Mouse (Mus musculus) heart, embryonic 12.5 days (tissue): ENCODE measurements around the gene Ank2. TPM values are rescaled to one million over a fixed set of nuclear protein-coding genes. Genes with fewer than 3 reads are reported as not detected.
"Not testable (repeated sequence)": the region's sequence is repeated elsewhere in the genome, so short reads cannot be mapped to it uniquely, and the experiment has no call there.

Experiments used
- ATAC-seq: fragments of 200-750 bp; cut with Nextera tagmentation; 2 replicates; pipeline ENCODE4 v1.8.0; 2017; ENCODE audit warnings: moderate TSS enrichment, moderate library complexity; ENCODE audit not compliant: insufficient number of reproducible peaks, low FRiP score
- H3K27ac ChIP-seq: fragments of 300-500 bp; sonication (generic); 2 replicates; pipeline ENCODE4 v1.5.1; 2016; ENCODE audit warnings: mild to moderate bottlenecking, moderate library complexity; ENCODE audit not compliant: poor library complexity, severe bottlenecking
- H3K27me3 ChIP-seq: fragments of 300-500 bp; sonication (generic); replicated peaks from 2 replicates; pipeline ENCODE4 v1.6.1; 2016; ENCODE audit warnings: mild to moderate bottlenecking, moderate library complexity
- H3K36me3 ChIP-seq: fragments of 300-500 bp; sonication (generic); 2 replicates; pipeline ENCODE4 v1.6.1; 2016; ENCODE audit warnings: mild to moderate bottlenecking, moderate library complexity
- H3K4me1 ChIP-seq: fragments of 300-500 bp; sonication (generic); replicated peaks from 2 replicates; pipeline ENCODE4 v1.6.1; 2016; ENCODE audit warnings: mild to moderate bottlenecking
- H3K4me2 ChIP-seq: fragments of 300-500 bp; sonication (generic); 2 replicates; pipeline ENCODE4 v1.6.1; 2016; ENCODE audit warnings: mild to moderate bottlenecking, moderate library complexity
- H3K4me3 ChIP-seq: fragments of 300-500 bp; sonication (generic); 2 replicates; pipeline ENCODE4 v1.5.1; 2016; ENCODE audit warnings: mild to moderate bottlenecking
- H3K9ac ChIP-seq: fragments of 300-500 bp; sonication (generic); 2 replicates; pipeline ENCODE4 v1.6.1; 2016; ENCODE audit warnings: mild to moderate bottlenecking, moderate library complexity
- H3K9me3 ChIP-seq: fragments of 300-500 bp; sonication (generic); replicated peaks from 2 replicates; pipeline ENCODE4 v1.6.1; 2016; ENCODE audit warnings: mild to moderate bottlenecking, moderate library complexity
- WGBS: fragments of 180-500 bp; shearing (Covaris S2); methylation state at CpG from one replicate; pipeline ENCODE4 v1.1.7; 2016; 5-methylcytosine and 5-hydroxymethylcytosine counted together
- polyA plus RNA-seq: library from polyadenylated mRNA; unstranded; fragments of >200 nt; fragmentation: Nextera tagmentation; extraction: Ambion mirVana; gene quantifications from 2 replicates; pipeline ENCODE4 v1.2.1, GENCODE M21; 2016

Ank2 gene
- polyA plus RNA-seq, 1 experiment from 2014 or later = 42.5 TPM

- not testable (repeated sequence) for H3K4me2 ChIP-seq, H3K9ac ChIP-seq, H3K27me3 ChIP-seq, H3K4me3 ChIP-seq, H3K36me3 ChIP-seq, H3K27ac ChIP-seq, H3K9me3 ChIP-seq, ATAC-seq
- H3K4me1 ChIP-seq = peaks cover 11% of the 10 kb centered on the region
- 52% methylated on average over 5 of the region's 5 CpGs for WGBS
Observed at GRCm38 (mm10) chr3:127480369-127480768, 18.8 kb downstream of the Ank2 start.

- Histone ChIP-seq H3K4me2 (no peak overlapping the region), H3K9ac (no peak overlapping the region), H3K27me3 (no peaks in the 10 kb centered on the region), H3K27ac (no peak overlapping the region), H3K4me1 (no peaks in the 10 kb centered on the region; the same call in 1 of the 2 replicates), H3K36me3 (no peaks in the 10 kb centered on the region), H3K9me3 (no peaks in the 10 kb centered on the region), H3K4me3 (no peak overlapping the region)
- WGBS = 55% methylated on average over 6 of the region's 6 CpGs
- ATAC-seq = no peak
Observed at GRCm38 (mm10) chr3:127474115-127474514, 25.0 kb downstream of the Ank2 start.

GRCm38 (mm10) chr3:127469164-127469752 lies 29.9 kb downstream of the Ank2 start:
- H3K4me2 ChIP-seq = no peak overlapping the region
- no peak overlapping the region for H3K4me3 ChIP-seq
- H3K27me3 ChIP-seq = no peaks in the 10 kb centered on the region
- no peak for ATAC-seq
- H3K9me3 ChIP-seq = no peaks in the 10 kb centered on the region
- H3K4me1 ChIP-seq = no peaks in the 10 kb centered on the region; the same call in 1 of the 2 replicates
- 52% methylated on average over 4 of the region's 4 CpGs for WGBS
- H3K36me3 ChIP-seq = no peaks in the 10 kb centered on the region
- no peak overlapping the region for H3K9ac ChIP-seq
- no peak overlapping the region for H3K27ac ChIP-seq

- Histone ChIP-seq H3K27me3 (no peaks in the 10 kb centered on the region), H3K9me3 (no peaks in the 10 kb centered on the region), H3K4me1 (no peaks in the 10 kb centered on the region), H3K36me3 (no peaks in the 10 kb centered on the region), H3K4me2 (no peak overlapping the region), H3K27ac (no peak overlapping the region), H3K4me3 (no peak overlapping the region), H3K9ac (no peak overlapping the region)
- WGBS = 54% methylated on average over 8 of the region's 8 CpGs
- ATAC-seq = no peak; the same call in 1 of the 2 replicates
Observed at GRCm38 (mm10) chr3:127468569-127468968, 30.6 kb downstream of the Ank2 start.

GRCm38 (mm10) chr3:127463816-127464480 lies 35.2 kb downstream of the Ank2 start:
- ATAC-seq = no peak
- WGBS = 40% methylated on average over 14 of the region's 14 CpGs

GRCm38 (mm10) chr3:127463165-127463564 lies 36.0 kb downstream of the Ank2 start:
- no peak overlapping the region for H3K4me3 ChIP-seq
- H3K9me3 ChIP-seq = no peaks in the 10 kb centered on the region
- H3K27me3 ChIP-seq = no peaks in the 10 kb centered on the region
- no peak for ATAC-seq
- H3K27ac ChIP-seq = no peak overlapping the region
- no peaks in the 10 kb centered on the region for H3K36me3 ChIP-seq
- no peak overlapping the region for H3K9ac ChIP-seq
- WGBS = 38% methylated on average over 9 of the region's 9 CpGs
- peaks cover 18% of the 10 kb centered on the region for H3K4me1 ChIP-seq
- H3K4me2 ChIP-seq = no peak overlapping the region

More at GRCm38 (mm10) chr3:127463816-127464480, 35.2 kb downstream of the Ank2 start:
- no peak overlapping the region for H3K4me3 ChIP-seq
- no peaks in the 10 kb centered on the region for H3K36me3 ChIP-seq
- no peaks in the 10 kb centered on the region for H3K27me3 ChIP-seq
- H3K9ac ChIP-seq = no peak overlapping the region
- H3K27ac ChIP-seq = no peak overlapping the region
- H3K4me2 ChIP-seq = no peak overlapping the region
- no peaks in the 10 kb centered on the region for H3K9me3 ChIP-seq
- peaks cover 10% of the 10 kb centered on the region for H3K4me1 ChIP-seq

- H3K27me3 ChIP-seq = no peaks in the 10 kb centered on the region
- no peak overlapping the region for H3K27ac ChIP-seq
- WGBS = 69% methylated on average over 6 of the region's 6 CpGs
- H3K4me2 ChIP-seq = no peak overlapping the region
- no peak for ATAC-seq
- H3K4me1 ChIP-seq = peaks cover 21% of the 10 kb centered on the region
- no peak overlapping the region for H3K9ac ChIP-seq
- H3K9me3 ChIP-seq = no peaks in the 10 kb centered on the region
- H3K36me3 ChIP-seq = no peaks in the 10 kb centered on the region
- H3K4me3 ChIP-seq = no peak overlapping the region
Observed at GRCm38 (mm10) chr3:127462413-127462812, 36.7 kb downstream of the Ank2 start.

- no peak overlapping the region for H3K27ac ChIP-seq
- no peak overlapping the region for H3K4me2 ChIP-seq
- no peak overlapping the region for H3K4me3 ChIP-seq
- 62% methylated on average over 11 of the region's 11 CpGs for WGBS
- H3K9me3 ChIP-seq = no peaks in the 10 kb centered on the region
- ATAC-seq = no peak
- H3K9ac ChIP-seq = no peak overlapping the region
- peaks cover 21% of the 10 kb centered on the region for H3K4me1 ChIP-seq
- no peaks in the 10 kb centered on the region for H3K36me3 ChIP-seq
- H3K27me3 ChIP-seq = no peaks in the 10 kb centered on the region
Observed at GRCm38 (mm10) chr3:127460891-127461437, 38.2 kb downstream of the Ank2 start.

GRCm38 (mm10) chr3:127459858-127460257 lies 39.3 kb downstream of the Ank2 start:
- Histone ChIP-seq H3K27me3 (no peaks in the 10 kb centered on the region), H3K4me2 (no peak overlapping the region), H3K36me3 (no peaks in the 10 kb centered on the region), H3K4me1 (peaks cover 21% of the 10 kb centered on the region), H3K9ac (no peak overlapping the region), H3K27ac (no peak overlapping the region), H3K9me3 (no peaks in the 10 kb centered on the region), H3K4me3 (no peak overlapping the region)
- ATAC-seq = no peak
- WGBS = 14% methylated on average over 3 of the region's 3 CpGs

GRCm38 (mm10) chr3:127458925-127459324 lies 40.2 kb downstream of the Ank2 start:
- Histone ChIP-seq H3K27me3 (no peaks in the 10 kb centered on the region), H3K4me3 (no peak overlapping the region), H3K4me1 (peaks cover 21% of the 10 kb centered on the region), H3K27ac (peak overlapping the region; percentile 41; the same call in 1 of the 2 replicates), H3K4me2 (peak overlapping the region; percentile 46), H3K9me3 (no peaks in the 10 kb centered on the region), H3K9ac (no peak overlapping the region), H3K36me3 (no peaks in the 10 kb centered on the region)
- 17% methylated on average over 11 of the region's 11 CpGs for WGBS
- 0 out of 2 replicates have a peak, but pooled peaks have one; percentile 45 for ATAC-seq

GRCm38 (mm10) chr3:127458420-127458798 lies 40.7 kb downstream of the Ank2 start:
- no peaks in the 10 kb centered on the region for H3K27me3 ChIP-seq
- peak; percentile 64; the same call in 1 of the 2 replicates for ATAC-seq
- no peak overlapping the region for H3K9ac ChIP-seq
- peak overlapping the region; percentile 46 for H3K4me2 ChIP-seq
- no peaks in the 10 kb centered on the region for H3K36me3 ChIP-seq
- no peaks in the 10 kb centered on the region for H3K9me3 ChIP-seq
- WGBS = 5% methylated on average over 6 of the region's 6 CpGs
- peak overlapping the region; percentile 41; the same call in 1 of the 2 replicates for H3K27ac ChIP-seq
- no peak overlapping the region for H3K4me3 ChIP-seq
- H3K4me1 ChIP-seq = peaks cover 21% of the 10 kb centered on the region
